Mouse (Mus musculus): ENCODE results near the gene Bcar3. TPM values are rescaled to one million over a fixed set of nuclear protein-coding genes. Genes with fewer than 3 reads are reported as not detected.

Bcar3 gene
- polyA plus RNA-seq, 1 experiment: 26.3 TPM

GRCm38 (mm10) chr3:122466100-122466730 lies 172.3 kb downstream of the Bcar3 start:
- H3K4me3 ChIP-seq (ENCODE audit: low read depth, low read length): no peak overlapping the region
- H3K9ac ChIP-seq (ENCODE audit: low read depth, poor library complexity, severe bottlenecking): no peak overlapping the region
- H3K27ac ChIP-seq (ENCODE audit: insufficient read depth, low read length): no peak overlapping the region
- H3K9me3 ChIP-seq (replicated peaks; ENCODE audit: control insufficient read depth, insufficient read depth, low read length, poor library complexity, severe bottlenecking): no peaks in the 10 kb centered on the region
- no peaks in the 10 kb centered on the region for H3K27me3 ChIP-seq (ENCODE audit: control insufficient read depth, insufficient read depth, low read length, poor library complexity, severe bottlenecking)
- peaks cover 6% of the 10 kb centered on the region for H3K4me1 ChIP-seq (ENCODE audit: control insufficient read depth, insufficient read depth, low read length)
- no peaks in the 10 kb centered on the region for H3K36me3 ChIP-seq (ENCODE audit: control insufficient read depth, insufficient read depth, low read length, poor library complexity, severe bottlenecking)
- TF ChIP-seq CTCF (IDR thresholded peaks at IDR 0.05; ENCODE audit: low read depth, low read length) (peak; percentile 11), POLR2A (IDR thresholded peaks at IDR 0.05; ENCODE audit: insufficient read depth, low read length) (no peak), EP300 (IDR thresholded peaks at IDR 0.05; ENCODE audit: insufficient read depth, low read depth, low read length) (no peak)

- H3K27ac ChIP-seq (ENCODE audit: insufficient read depth, low read length): no peak overlapping the region
- TF ChIP-seq CTCF (IDR thresholded peaks at IDR 0.05; ENCODE audit: low read depth, low read length) (peak; percentile 32), EP300 (IDR thresholded peaks at IDR 0.05; ENCODE audit: insufficient read depth, low read depth, low read length) (no peak)
- no peaks in the 10 kb centered on the region for H3K27me3 ChIP-seq (ENCODE audit: control insufficient read depth, insufficient read depth, low read length, poor library complexity, severe bottlenecking)
- H3K9ac ChIP-seq (ENCODE audit: low read depth, poor library complexity, severe bottlenecking): no peak overlapping the region
- H3K4me1 ChIP-seq (ENCODE audit: control insufficient read depth, insufficient read depth, low read length): peaks cover 2% of the 10 kb centered on the region
- no peak overlapping the region for H3K4me3 ChIP-seq (ENCODE audit: low read depth, low read length)
- H3K36me3 ChIP-seq (ENCODE audit: control insufficient read depth, insufficient read depth, low read length, poor library complexity, severe bottlenecking): no peaks in the 10 kb centered on the region
- no peaks in the 10 kb centered on the region for H3K9me3 ChIP-seq (replicated peaks; ENCODE audit: control insufficient read depth, insufficient read depth, low read length, poor library complexity, severe bottlenecking)
Measured at GRCm38 (mm10) chr3:122467977-122468376, 174.0 kb downstream of the Bcar3 start.

GRCm38 (mm10) chr3:122470326-122471016 lies 176.5 kb downstream of the Bcar3 start:
- Histone ChIP-seq H3K27ac (ENCODE audit: insufficient read depth, low read length) (no peak overlapping the region), H3K4me1 (ENCODE audit: control insufficient read depth, insufficient read depth, low read length) (peaks cover 6% of the 10 kb centered on the region), H3K9ac (ENCODE audit: low read depth, poor library complexity, severe bottlenecking) (no peak overlapping the region), H3K27me3 (ENCODE audit: control insufficient read depth, insufficient read depth, low read length, poor library complexity, severe bottlenecking) (no peaks in the 10 kb centered on the region), H3K4me3 (ENCODE audit: low read depth, low read length) (no peak overlapping the region), H3K9me3 (replicated peaks; ENCODE audit: control insufficient read depth, insufficient read depth, low read length, poor library complexity, severe bottlenecking) (no peaks in the 10 kb centered on the region), H3K36me3 (ENCODE audit: control insufficient read depth, insufficient read depth, low read length, poor library complexity, severe bottlenecking) (no peaks in the 10 kb centered on the region)
- no peak for TF ChIP-seq POLR2A (IDR thresholded peaks at IDR 0.05; ENCODE audit: insufficient read depth, low read length)

- peak overlapping the region; percentile 2; the same call in 1 of the 2 replicates for H3K27ac ChIP-seq (ENCODE audit: insufficient read depth, low read length)
Measured at GRCm38 (mm10) chr3:122471017-122471721, 177.2 kb downstream of the Bcar3 start.

GRCm38 (mm10) chr3:122472412-122472811 lies 178.5 kb downstream of the Bcar3 start:
- Histone ChIP-seq H3K4me3 (ENCODE audit: low read depth, low read length) (no peak overlapping the region), H3K27me3 (ENCODE audit: control insufficient read depth, insufficient read depth, low read length, poor library complexity, severe bottlenecking) (no peaks in the 10 kb centered on the region), H3K4me1 (ENCODE audit: control insufficient read depth, insufficient read depth, low read length) (peaks cover 13% of the 10 kb centered on the region), H3K36me3 (ENCODE audit: control insufficient read depth, insufficient read depth, low read length, poor library complexity, severe bottlenecking) (no peaks in the 10 kb centered on the region), H3K9me3 (replicated peaks; ENCODE audit: control insufficient read depth, insufficient read depth, low read length, poor library complexity, severe bottlenecking) (no peaks in the 10 kb centered on the region), H3K9ac (ENCODE audit: low read depth, poor library complexity, severe bottlenecking) (no peak overlapping the region), H3K27ac (ENCODE audit: insufficient read depth, low read length) (no peak overlapping the region)
- TF ChIP-seq CTCF (IDR thresholded peaks at IDR 0.05; ENCODE audit: low read depth, low read length) (no peak), EP300 (IDR thresholded peaks at IDR 0.05; ENCODE audit: insufficient read depth, low read depth, low read length) (no peak), POLR2A (IDR thresholded peaks at IDR 0.05; ENCODE audit: insufficient read depth, low read length) (no peak)

More at GRCm38 (mm10) chr3:122471017-122471721, 177.2 kb downstream of the Bcar3 start:
- TF ChIP-seq EP300 (IDR thresholded peaks at IDR 0.05; ENCODE audit: insufficient read depth, low read depth, low read length) (no peak), CTCF (IDR thresholded peaks at IDR 0.05; ENCODE audit: low read depth, low read length) (no peak), POLR2A (IDR thresholded peaks at IDR 0.05; ENCODE audit: insufficient read depth, low read length) (no peak)
- Histone ChIP-seq H3K36me3 (ENCODE audit: control insufficient read depth, insufficient read depth, low read length, poor library complexity, severe bottlenecking) (no peaks in the 10 kb centered on the region), H3K9me3 (replicated peaks; ENCODE audit: control insufficient read depth, insufficient read depth, low read length, poor library complexity, severe bottlenecking) (no peaks in the 10 kb centered on the region), H3K4me1 (ENCODE audit: control insufficient read depth, insufficient read depth, low read length) (peaks cover 8% of the 10 kb centered on the region), H3K4me3 (ENCODE audit: low read depth, low read length) (no peak overlapping the region), H3K9ac (ENCODE audit: low read depth, poor library complexity, severe bottlenecking) (no peak overlapping the region), H3K27me3 (ENCODE audit: control insufficient read depth, insufficient read depth, low read length, poor library complexity, severe bottlenecking) (no peaks in the 10 kb centered on the region)
